Mouse (Mus musculus) embryo, embryonic 10 days (tissue): ENCODE measurements around the gene BC030867.

Experiments used
- DNase-seq: peaks from one replicate; pipeline ENCODE4 v3.0.0-alpha.2; 2015; ENCODE audit warnings: low spot score

The BC030867 gene

GRCm38 (mm10) chr11:102248630-102249230 is at the start of gene BC030867:
Gene BC030867, plus strand, starts transcription at chr11:102248882.
- peak; percentile 95 for DNase-seq

GRCm38 (mm10) chr11:102199856-102200255 is 48.8 kb upstream of the BC030867 start:
- no peak for DNase-seq

GRCm38 (mm10) chr11:102201408-102201821 is 47.3 kb upstream of the BC030867 start:
- DNase-seq: no peak

- DNase-seq: no peak
Observed at GRCm38 (mm10) chr11:102206481-102206880, 42.2 kb upstream of the BC030867 start.

- DNase-seq: peak; percentile 85
Observed at GRCm38 (mm10) chr11:102207825-102208777, 40.6 kb upstream of the BC030867 start.

- DNase-seq: no peak
Observed at GRCm38 (mm10) chr11:102208846-102209245, 39.8 kb upstream of the BC030867 start.

GRCm38 (mm10) chr11:102209742-102210141 is 38.9 kb upstream of the BC030867 start:
- DNase-seq: peak; percentile 65

GRCm38 (mm10) chr11:102210185-102210584 is 38.5 kb upstream of the BC030867 start:
- DNase-seq: no peak

- DNase-seq: no peak
Observed at GRCm38 (mm10) chr11:102211011-102211410, 37.7 kb upstream of the BC030867 start.

GRCm38 (mm10) chr11:102211936-102212341 is 36.7 kb upstream of the BC030867 start:
- no peak for DNase-seq

- DNase-seq: peak; percentile 55
Observed at GRCm38 (mm10) chr11:102214430-102215156, 34.1 kb upstream of the BC030867 start.

GRCm38 (mm10) chr11:102215511-102215910 is 33.2 kb upstream of the BC030867 start:
- no peak for DNase-seq

- no peak for DNase-seq
Observed at GRCm38 (mm10) chr11:102216056-102216885, 32.4 kb upstream of the BC030867 start.

GRCm38 (mm10) chr11:102216886-102217240 is 31.8 kb upstream of the BC030867 start:
- no peak for DNase-seq

GRCm38 (mm10) chr11:102217396-102217795 is 31.3 kb upstream of the BC030867 start:
- no peak for DNase-seq

- DNase-seq: no peak
Observed at GRCm38 (mm10) chr11:102217876-102218430, 30.7 kb upstream of the BC030867 start.

- DNase-seq: peak; percentile 88
Observed at GRCm38 (mm10) chr11:102218783-102219182, 29.9 kb upstream of the BC030867 start.

- DNase-seq: no peak
Observed at GRCm38 (mm10) chr11:102219247-102219993, 29.3 kb upstream of the BC030867 start.

GRCm38 (mm10) chr11:102219994-102220346 is 28.7 kb upstream of the BC030867 start:
- DNase-seq: no peak

GRCm38 (mm10) chr11:102220451-102220850 is 28.2 kb upstream of the BC030867 start:
- no peak for DNase-seq
